Comparison of ENCODE assay signal across 8 mouse cellular contexts in genomic region chr4:128806827-128807179, GRCm38 (mm10). TPM values are rescaled to one million over a fixed set of nuclear protein-coding genes. Genes with fewer than 3 reads are reported as not detected.
DNase-seq lines count a peak whose midpoint lies in the region; ATAC-seq and TF ChIP-seq lines count a peak whose summit lies in the region.

No protein-coding gene starts in this region.

- H3K4me3 ChIP-seq in G1E (ENCODE audit: low read depth, low read length) = peak overlapping the region; percentile 73; the same call in 1 of the 2 replicates
- H3K4me3 ChIP-seq in bone marrow, adult 2 months (replicated peaks; ENCODE audit: control insufficient read depth, low read depth, low read length) = peak overlapping the region; percentile 52
- peak overlapping the region; percentile 2 for H3K4me3 ChIP-seq in embryonic fibroblast, embryonic 13.5 days (ENCODE audit: insufficient read depth, low read length)
- peak overlapping the region; percentile 87 for H3K4me3 ChIP-seq in heart, embryonic 13.5 days
- H3K4me3 ChIP-seq in kidney, postnatal 0 days (replicated peaks; ENCODE audit: low read depth, low read length) = peak overlapping the region; percentile 77
- peak overlapping the region; percentile 18 for H3K4me3 ChIP-seq in macrophage (ENCODE audit: inconsistent target)

- H3K9ac ChIP-seq in heart, embryonic 13.5 days = peak overlapping the region; percentile 100
- peak overlapping the region; percentile 100 for H3K9ac ChIP-seq in kidney, postnatal 0 days (ENCODE audit: low read depth, low read length)

- H3K27me3 ChIP-seq in G1E (ENCODE audit: insufficient read depth, low read length) = peaks cover 3% of the 10 kb centered on the region; the same call in 1 of the 2 replicates
- no peaks in the 10 kb centered on the region for H3K27me3 ChIP-seq in heart, embryonic 13.5 days (replicated peaks)
- no peaks in the 10 kb centered on the region for H3K27me3 ChIP-seq in kidney, postnatal 0 days (ENCODE audit: insufficient read depth, low read length)

- peak overlapping the region; percentile 93 for H3K4me2 ChIP-seq in heart, embryonic 13.5 days
- H3K4me2 ChIP-seq in kidney, postnatal 0 days (ENCODE audit: low read length) = peak overlapping the region; percentile 96

- peak; percentile 65 for DNase-seq in G1E (ENCODE audit: low spot score)
- DNase-seq in kidney, postnatal 0 days (ENCODE audit: low spot score) = peak; percentile 88
- peak; percentile 28 for DNase-seq in spleen, adult 12 weeks (ENCODE audit: low spot score)
- DNase-seq in frontal cortex, postnatal 10 days (ENCODE audit: low spot score in 2 of 2) = no peak

- peak; percentile 63 for ATAC-seq in G1E (ENCODE audit: extremely low read depth, insufficient number of reproducible peaks, low FRiP score, poor library complexity, severe bottlenecking)
- no peak for ATAC-seq in heart, embryonic 13.5 days (ENCODE audit: extremely low read depth, insufficient number of reproducible peaks, low FRiP score, low TSS enrichment)
- peak; percentile 57 for ATAC-seq in kidney, postnatal 0 days (replicated peaks; ENCODE audit: low FRiP score, low read depth)

- peak; percentile 80; the same call in 1 of the 2 replicates for TF ChIP-seq POLR2A in bone marrow, adult 2 months (IDR thresholded peaks at IDR 0.05; ENCODE audit: borderline replicate concordance, control insufficient read depth, low read depth, low read length)
- peak; percentile 81 for TF ChIP-seq POLR2A in embryonic fibroblast, embryonic 13.5 days (IDR thresholded peaks at IDR 0.05; ENCODE audit: low read depth, low read length)

- no peak for TF ChIP-seq CTCF in G1E (IDR thresholded peaks at IDR 0.05; ENCODE audit: low read depth, low read length)
- no peak for TF ChIP-seq CTCF in bone marrow, adult 2 months (IDR thresholded peaks at IDR 0.05; ENCODE audit: control insufficient read depth, insufficient read depth, low read length)
- TF ChIP-seq CTCF in embryonic fibroblast, embryonic 13.5 days (IDR thresholded peaks at IDR 0.05; ENCODE audit: borderline replicate concordance, insufficient read depth, low read length) = no peak
- TF ChIP-seq CTCF in kidney, postnatal 0 days (IDR thresholded peaks at IDR 0.05; ENCODE audit: low read depth) = no peak; the same call in 1 of the 2 replicates

- H3K36me3 ChIP-seq in G1E (replicated peaks) = peaks cover 8% of the 10 kb centered on the region
- H3K36me3 ChIP-seq in heart, embryonic 13.5 days = no peaks in the 10 kb centered on the region
- H3K36me3 ChIP-seq in kidney, postnatal 0 days (ENCODE audit: insufficient read depth, low read length) = no peaks in the 10 kb centered on the region
- H3K36me3 ChIP-seq in macrophage (ENCODE audit: inconsistent target) = no peaks in the 10 kb centered on the region

- H3K4me1 ChIP-seq in G1E (ENCODE audit: insufficient read depth, low read depth, low read length) = peaks cover 38% of the 10 kb centered on the region
- peaks cover 3% of the 10 kb centered on the region for H3K4me1 ChIP-seq in bone marrow, adult 2 months (ENCODE audit: control insufficient read depth, insufficient read depth, low read length)
- peaks cover 5% of the 10 kb centered on the region; the same call in 1 of the 2 replicates for H3K4me1 ChIP-seq in embryonic fibroblast, embryonic 13.5 days (ENCODE audit: control insufficient read depth, insufficient read depth, low read length)
- H3K4me1 ChIP-seq in heart, embryonic 13.5 days = peaks cover 42% of the 10 kb centered on the region
- H3K4me1 ChIP-seq in kidney, postnatal 0 days (replicated peaks; ENCODE audit: insufficient read depth, low read length) = peaks cover 30% of the 10 kb centered on the region

- no peaks in the 10 kb centered on the region for H3K9me3 ChIP-seq in G1E (replicated peaks)
- no peaks in the 10 kb centered on the region for H3K9me3 ChIP-seq in heart, embryonic 13.5 days
- no peaks in the 10 kb centered on the region for H3K9me3 ChIP-seq in kidney, postnatal 0 days (replicated peaks; ENCODE audit: low read length)

- 1% methylated on average over 15 of the region's 15 CpGs for WGBS in bone marrow, adult 2 months
- 1% methylated on average over 15 of the region's 15 CpGs for WGBS in heart, embryonic 13.5 days
- WGBS in kidney, postnatal 0 days = under 1% methylated on average over 15 of the region's 15 CpGs
- WGBS in macrophage (ENCODE audit: missing documents) = 3% methylated on average over 15 of the region's 15 CpGs

- H3K27ac ChIP-seq in bone marrow, adult 2 months (ENCODE audit: control insufficient read depth, insufficient read depth, low read depth, low read length, poor library complexity) = peak overlapping the region; percentile 34; the same call in 1 of the 2 replicates
- no peak overlapping the region for H3K27ac ChIP-seq in embryonic fibroblast, embryonic 13.5 days (ENCODE audit: insufficient read depth, low read length)
- peak overlapping the region; percentile 96 for H3K27ac ChIP-seq in heart, embryonic 13.5 days (replicated peaks)
- peak overlapping the region; percentile 99 for H3K27ac ChIP-seq in kidney, postnatal 0 days
- peak overlapping the region; percentile 33 for H3K27ac ChIP-seq in macrophage

- H3K79me2 ChIP-seq in macrophage (ENCODE audit: inconsistent target) = peaks cover 39% of the 10 kb centered on the region

RNA-seq across cellular contexts. Expression of gene Zfp362, which starts 1.0 kb away (rescaled TPM):
- total RNA-seq in G1E (2014; fragmentation: Nextera tagmentation) (26.6 and 39.5 TPM in 2 replicates), G1E (2017) (1.6 and 2.2 TPM in 2 replicates)
- polyA plus RNA-seq in G1E (2012) (70.0 and 73.8 TPM in 2 replicates), macrophage (2018) (19.1 to 32.8 TPM (median 21.2 TPM) in 3 replicates)
- polyA plus RNA-seq in bone marrow, adult 2 months (2011; ENCODE audit: insufficient read depth, insufficient read length, low replicate concordance, missing spikeins) = 10.3 and 12.1 TPM in 2 replicates
- polyA plus RNA-seq in embryonic fibroblast, embryonic 13.5 days (2011; ENCODE audit: insufficient read length, low read depth, missing spikeins) = 22.1 and 26.3 TPM in 2 replicates
- 19.2 and 20.9 TPM in 2 replicates for polyA plus RNA-seq in heart, embryonic 13.5 days (2015; fragmentation: Nextera tagmentation; extraction: Ambion mirVana)
- 31.1 and 31.2 TPM in 2 replicates for polyA plus RNA-seq in kidney, postnatal 0 days (2015; fragmentation: Nextera tagmentation; extraction: Ambion mirVana)
- 10 to 100 TPM in 14 of 26 experiments, 1 to 10 TPM in 12; 1.9 to 23.4 (median 10.7) TPM for total RNA-seq in macrophage (2018; cell fraction: chromatin; rRNA removed)
- total RNA-seq in macrophage (2018; cell fraction: cytosol; rRNA removed) = 10 to 100 TPM in 25 of 26 experiments, 1 to 10 TPM in 1; 8.2 to 30.2 (median 19.3) TPM
- 10 to 100 TPM in 15 of 26 experiments, 1 to 10 TPM in 11; 4.0 to 31.8 (median 12.7) TPM for total RNA-seq in macrophage (2018; cell fraction: nucleus; rRNA removed)

RNA-seq across cellular contexts. Expression of gene A3galt2, which starts 51.6 kb away (rescaled TPM):
- total RNA-seq in G1E (2014; fragmentation: Nextera tagmentation) (not detected in 2 replicates), G1E (2017) (0.12 and 0.16 TPM in 2 replicates)
- polyA plus RNA-seq in G1E (2012) (not detected in 2 replicates), macrophage (2018) (not detected in 3 replicates)
- 0.34 and 1.5 TPM in 2 replicates for polyA plus RNA-seq in bone marrow, adult 2 months (2011; ENCODE audit: insufficient read depth, insufficient read length, low replicate concordance, missing spikeins)
- polyA plus RNA-seq in embryonic fibroblast, embryonic 13.5 days (2011; ENCODE audit: insufficient read length, low read depth, missing spikeins) = 0.40 TPM in 1 of 2 replicates, not detected in the other
- 0.09 TPM in 2 replicates for polyA plus RNA-seq in heart, embryonic 13.5 days (2015; fragmentation: Nextera tagmentation; extraction: Ambion mirVana)
- 0.13 and 0.23 TPM in 2 replicates for polyA plus RNA-seq in kidney, postnatal 0 days (2015; fragmentation: Nextera tagmentation; extraction: Ambion mirVana)
- total RNA-seq in macrophage (2018; cell fraction: chromatin; rRNA removed) = 1 to 10 TPM in 8 of 26 experiments, under 1 TPM in 16, not detected in 2; 0.29 to 4.8 (median 0.82) TPM
- under 1 TPM in 7 of 26 experiments, not detected in 19; 0.03 to 0.08 (median 0.06) TPM for total RNA-seq in macrophage (2018; cell fraction: cytosol; rRNA removed)
- total RNA-seq in macrophage (2018; cell fraction: nucleus; rRNA removed) = 1 to 10 TPM in 10 of 26 experiments, under 1 TPM in 15, not detected in 1; 0.15 to 7.2 (median 0.74) TPM

Comparison
In these comparisons a context has a peak if more than half of its experiments do, and no peak if none do; other contexts are left out.
1. DNase-seq: peak in G1E (single experiment), kidney, postnatal 0 days (single experiment) and spleen, adult 12 weeks (single experiment); none in frontal cortex, postnatal 10 days (0 of 2).
2. H3K4me3 ChIP-seq: peak in every context shown above with its lines; median percentile 87 in heart, embryonic 13.5 days; 77 in kidney, postnatal 0 days; 73 in G1E; 52 in bone marrow, adult 2 months; 18 in macrophage; 2 in embryonic fibroblast, embryonic 13.5 days.